In the genomic region with DNA sequence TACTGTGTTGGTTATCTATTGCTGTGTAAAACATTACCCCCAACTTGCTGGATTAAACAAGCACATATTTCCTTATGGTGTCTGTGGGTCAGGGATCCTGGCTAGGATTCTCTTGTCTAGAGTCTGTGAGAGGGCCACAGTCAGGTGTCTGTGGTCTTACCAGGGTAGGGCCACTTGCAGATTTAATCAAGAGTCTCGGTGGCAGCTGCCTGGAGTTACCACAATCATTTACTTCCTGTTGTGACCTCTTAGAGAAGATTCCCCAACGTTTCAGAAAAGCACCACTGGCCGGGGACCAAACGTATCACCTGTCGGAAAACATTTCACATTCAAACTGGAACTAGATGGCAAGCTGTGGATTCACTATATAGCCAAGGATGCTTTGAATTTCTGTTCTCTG, we compare ENCODE assay signal across 20 mouse cellular contexts. TPM values are rescaled to one million over a fixed set of nuclear protein-coding genes. Genes with fewer than 3 reads are reported as not detected.
A peak's percentile ranks its signal among the peaks of the same experiment; 100 is the strongest.
DNase-seq lines count a peak whose midpoint lies in the region; ATAC-seq and TF ChIP-seq lines count a peak whose summit lies in the region.
"Had no signal": no experiment of that assay in that cellular context is flagged by ENCODE, and none has a peak within 500 bp of the region (broad histone marks: within the 10 kb centered on the region; RNA-seq: fewer than 3 reads in every experiment).

No protein-coding gene starts in this region.

- no peak overlapping the region for H3K27ac ChIP-seq in midbrain, embryonic 13.5 days
- no peak overlapping the region for H3K27ac ChIP-seq in midbrain, embryonic 16.5 days (ENCODE audit: low read length)
- H3K27ac ChIP-seq: embryonic facial prominence, embryonic 10.5 days; embryonic facial prominence, embryonic 12.5 days; forebrain, embryonic 13.5 days; forebrain, embryonic 15.5 days had no signal

- no peaks in the 10 kb centered on the region for H3K27me3 ChIP-seq in midbrain, embryonic 13.5 days
- no peaks in the 10 kb centered on the region for H3K27me3 ChIP-seq in midbrain, embryonic 16.5 days (ENCODE audit: control insufficient read depth, insufficient read depth, low read depth, low read length)
- H3K27me3 ChIP-seq in myocyte (ENCODE audit: control insufficient read depth, insufficient read depth, insufficient read length), result no peaks in the 10 kb centered on the region
- H3K27me3 ChIP-seq: embryonic facial prominence, embryonic 12.5 days; forebrain, embryonic 13.5 days; forebrain, embryonic 15.5 days had no signal

- H3K4me1 ChIP-seq in midbrain, embryonic 13.5 days (replicated peaks), result peaks cover 21% of the 10 kb centered on the region
- H3K4me1 ChIP-seq in midbrain, embryonic 16.5 days (ENCODE audit: control insufficient read depth, insufficient read depth, low read length), result peaks cover 5% of the 10 kb centered on the region; the same call in 1 of the 2 replicates
- H3K4me1 ChIP-seq: embryonic facial prominence, embryonic 12.5 days had no signal

- no peaks in the 10 kb centered on the region for H3K9me3 ChIP-seq in midbrain, embryonic 13.5 days
- no peaks in the 10 kb centered on the region for H3K9me3 ChIP-seq in midbrain, embryonic 16.5 days (replicated peaks; ENCODE audit: control insufficient read depth, low read length, poor library complexity, severe bottlenecking)
- H3K9me3 ChIP-seq: embryonic facial prominence, embryonic 10.5 days; embryonic facial prominence, embryonic 12.5 days; forebrain, embryonic 13.5 days; forebrain, embryonic 15.5 days had no signal

- H3K79me2 ChIP-seq in myocyte (ENCODE audit: control insufficient read depth, insufficient read depth), result no peaks in the 10 kb centered on the region

- H3K36me3 ChIP-seq in midbrain, embryonic 13.5 days, result no peaks in the 10 kb centered on the region
- no peaks in the 10 kb centered on the region for H3K36me3 ChIP-seq in midbrain, embryonic 16.5 days (ENCODE audit: control insufficient read depth, insufficient read depth, low read length)
- H3K36me3 ChIP-seq in myocyte (ENCODE audit: control insufficient read depth, insufficient read depth), result no peaks in the 10 kb centered on the region
- H3K36me3 ChIP-seq: embryonic facial prominence, embryonic 10.5 days; embryonic facial prominence, embryonic 12.5 days; forebrain, embryonic 15.5 days had no signal

- H3K4me3 ChIP-seq in midbrain, embryonic 13.5 days (replicated peaks), result no peak overlapping the region
- no peak overlapping the region for H3K4me3 ChIP-seq in midbrain, embryonic 16.5 days (ENCODE audit: low read depth, low read length)
- H3K4me3 ChIP-seq in myocyte, result no peak overlapping the region
- H3K4me3 ChIP-seq: embryonic facial prominence, embryonic 10.5 days; embryonic facial prominence, embryonic 12.5 days; forebrain, embryonic 13.5 days; forebrain, embryonic 15.5 days had no signal

- H3K9ac ChIP-seq in midbrain, embryonic 13.5 days (replicated peaks), result no peak overlapping the region
- H3K9ac ChIP-seq in midbrain, embryonic 16.5 days (ENCODE audit: low read depth, low read length), result no peak overlapping the region
- H3K9ac ChIP-seq: embryonic facial prominence, embryonic 12.5 days; forebrain, embryonic 13.5 days; forebrain, embryonic 15.5 days; forebrain, postnatal 0 days had no signal

- WGBS in midbrain, embryonic 13.5 days, result 81% methylated on average over 5 of the region's 5 CpGs
- WGBS in midbrain, embryonic 16.5 days, result 77% methylated on average over 5 of the region's 5 CpGs

- H3K4me2 ChIP-seq in midbrain, embryonic 13.5 days (replicated peaks), result no peak overlapping the region
- no peak overlapping the region for H3K4me2 ChIP-seq in midbrain, embryonic 16.5 days (ENCODE audit: low read length)
- H3K4me2 ChIP-seq in myocyte (ENCODE audit: low read depth), result no peak overlapping the region
- H3K4me2 ChIP-seq: embryonic facial prominence, embryonic 12.5 days; forebrain, embryonic 13.5 days; forebrain, embryonic 15.5 days had no signal

- H3ac ChIP-seq in myocyte (ENCODE audit: control insufficient read depth, insufficient read length), result no peak overlapping the region

- DNase-seq in testis, postnatal 10 days (ENCODE audit: low spot score), result no peak
- DNase-seq in B cell, adult 2 months, result no peak
- DNase-seq: adrenal gland, adult 2 months; adrenal gland, postnatal 10 days; adrenal gland, postnatal 25 days; cerebellum, adult 11 months; cerebellum, adult 18-20 months; cerebellum, adult 8-10 months; cerebellum, adult 9-11 months; cerebellum, postnatal 14 days; cerebellum, postnatal 36 days; forebrain, postnatal 0 days had no signal

- TF ChIP-seq POLR2A in myocyte (IDR thresholded peaks at IDR 0.05; ENCODE audit: insufficient read length, low read depth), result no peak

- 0 out of 2 replicates have a peak, but pooled peaks have one; percentile 9 for ATAC-seq in midbrain, embryonic 13.5 days
- no peak for ATAC-seq in midbrain, embryonic 16.5 days
- ATAC-seq in common myeloid progenitor, adult 5-6 weeks (replicated peaks; ENCODE audit: low read depth, poor library complexity, severe bottlenecking), result 0 out of 2 replicates have a peak, but pooled peaks have one; percentile 25
- ATAC-seq: forebrain, embryonic 13.5 days; forebrain, embryonic 15.5 days; forebrain, postnatal 0 days had no signal

TF ChIP-seq in myocyte, 11 proteins besides CTCF, POLR2A, EP300 and RAD21:
- TF ChIP-seq MYOD1 (IDR thresholded peaks at IDR 0.05; ENCODE audit: control insufficient read depth in 1 of 3, insufficient read length in 2 of 3, low read depth in 2 of 3) (peak in 2 of 3 experiments; percentile 39 to 42), USF1 (IDR thresholded peaks at IDR 0.05; ENCODE audit: low read depth) (no peak), E2F4 (IDR thresholded peaks at IDR 0.05; ENCODE audit: insufficient read depth) (no peak), MAX (IDR thresholded peaks at IDR 0.05; ENCODE audit: low read depth) (no peak), SRF (IDR thresholded peaks at IDR 0.05; ENCODE audit: control insufficient read depth, insufficient read length, low read depth) (no peak), MYOG (IDR thresholded peaks at IDR 0.05; ENCODE audit: control insufficient read depth in 1 of 3, insufficient read depth in 1 of 3, insufficient read length in 2 of 3, low read depth in 2 of 3) (peak in 1 of 3 experiments; percentile 54), TCF3 (IDR thresholded peaks at IDR 0.05; ENCODE audit: insufficient read length, low read depth) (no peak)

RNA-seq across cellular contexts. Expression of a gene that starts 32.8 kb away (rescaled TPM):
- 75.5 and 79.1 TPM in 2 replicates for polyA plus RNA-seq in midbrain, embryonic 13.5 days (2015; fragmentation: Nextera tagmentation; extraction: Ambion mirVana)
- 96.3 and 101 TPM in 2 replicates for polyA plus RNA-seq in midbrain, embryonic 16.5 days (2015; fragmentation: Nextera tagmentation; extraction: Ambion mirVana)
- 18.0 and 25.5 TPM in 2 replicates for total RNA-seq in common myeloid progenitor, adult 5-6 weeks (2017)
- polyA plus RNA-seq in myocyte (2012; fragmentation: generic; extraction: Trizol), result 16.9 TPM
